Mouse (Mus musculus) stomach, embryonic 14.5 days (tissue): Measurements from ENCODE around the gene Fitm2. TPM values are rescaled to one million over a fixed set of nuclear protein-coding genes. Genes with fewer than 3 reads are reported as not detected.

Experiments used
- ATAC-seq: fragments of 200-750 bp; cut with Nextera tagmentation; 2 replicates; pipeline ENCODE4 v1.8.0; 2017; ENCODE audit warnings: low read depth, moderate TSS enrichment; ENCODE audit not compliant: insufficient number of reproducible peaks, insufficient read depth, low FRiP score
- H3K27ac ChIP-seq: fragments of 300-500 bp; sonication (generic); 2 replicates; pipeline ENCODE4 v1.5.1; 2014; ENCODE audit warnings: mild to moderate bottlenecking, low read length, moderate library complexity, mixed read lengths
- H3K27me3 ChIP-seq: fragments of 300-500 bp; sonication (generic); 2 replicates; pipeline ENCODE4 v1.6.1; 2014; ENCODE audit warnings: low read length, control low read depth, mixed read lengths; ENCODE audit not compliant: control insufficient read depth, insufficient read depth
- H3K36me3 ChIP-seq: fragments of 300-500 bp; sonication (generic); 2 replicates; pipeline ENCODE4 v1.6.1; 2014; ENCODE audit warnings: mild to moderate bottlenecking, control low read depth, low read length, moderate library complexity, mixed read lengths; ENCODE audit not compliant: control insufficient read depth, insufficient read depth
- H3K4me1 ChIP-seq: fragments of 300-500 bp; sonication (generic); 2 replicates; pipeline ENCODE4 v1.6.1; 2014; ENCODE audit warnings: low read length, control low read depth, mixed read lengths; ENCODE audit not compliant: control insufficient read depth, insufficient read depth
- H3K4me2 ChIP-seq: fragments of 300-500 bp; sonication (generic); replicated peaks from 2 replicates; pipeline ENCODE4 v1.6.1; 2014; ENCODE audit warnings: low read depth, low read length, control low read depth
- H3K4me3 ChIP-seq: fragments of 300-500 bp; sonication (generic); 2 replicates; pipeline ENCODE4 v1.5.1; 2014; ENCODE audit warnings: low read depth, low read length, control low read depth
- H3K9ac ChIP-seq: fragments of 300-500 bp; sonication (generic); replicated peaks from 2 replicates; pipeline ENCODE4 v1.6.1; 2014; ENCODE audit warnings: low read depth, mild to moderate bottlenecking, control low read depth, low read length, moderate library complexity, mixed read lengths
- H3K9me3 ChIP-seq: fragments of 300-500 bp; sonication (generic); 2 replicates; pipeline ENCODE4 v1.6.1; 2016; ENCODE audit warnings: low read depth, low read length, control low read depth; ENCODE audit not compliant: control insufficient read depth
- WGBS: fragments of 180-500 bp; shearing (Covaris S2); extraction: QIAGEN DNeasy Blood & Tissue Kit; methylation state at CpG from one replicate; pipeline ENCODE4 v1.1.7; 2014; 5-methylcytosine and 5-hydroxymethylcytosine counted together
- polyA plus RNA-seq: library from polyadenylated mRNA; unstranded; fragments of >200 nt; fragmentation: Nextera tagmentation; extraction: Ambion mirVana; gene quantifications from 2 replicates; pipeline ENCODE4 v1.2.1, GENCODE M21; 2014

The Fitm2 gene
- polyA plus RNA-seq, 1 experiment from 2014 or later: 8.5 TPM

GRCm38 (mm10) chr2:163469711-163470110, 2.7 kb downstream of the Fitm2 start:
- no peak for ATAC-seq

GRCm38 (mm10) chr2:163468866-163469265, 3.6 kb downstream of the Fitm2 start:
- Histone ChIP-seq H3K4me3 (no peak overlapping the region), H3K36me3 (peaks cover 12% of the 10 kb centered on the region; the same call in 1 of the 2 replicates), H3K9ac (no peak overlapping the region), H3K9me3 (no peaks in the 10 kb centered on the region), H3K4me1 (no peaks in the 10 kb centered on the region; the same call in 1 of the 2 replicates), H3K4me2 (no peak overlapping the region), H3K27me3 (no peaks in the 10 kb centered on the region), H3K27ac (no peak overlapping the region)
- ATAC-seq: no peak
- WGBS: 91% methylated on average over 6 of the region's 6 CpGs

More at GRCm38 (mm10) chr2:163469711-163470110, 2.7 kb downstream of the Fitm2 start:
- Histone ChIP-seq H3K27ac (no peak overlapping the region), H3K9me3 (no peaks in the 10 kb centered on the region), H3K4me1 (no peaks in the 10 kb centered on the region; the same call in 1 of the 2 replicates), H3K9ac (no peak overlapping the region), H3K4me2 (no peak overlapping the region), H3K4me3 (no peak overlapping the region), H3K36me3 (peaks cover 12% of the 10 kb centered on the region; the same call in 1 of the 2 replicates), H3K27me3 (no peaks in the 10 kb centered on the region)
- WGBS: 92% methylated on average over 15 of the region's 15 CpGs

- 91% methylated on average over 6 of the region's 6 CpGs for WGBS
Measured at GRCm38 (mm10) chr2:163467585-163467984, 4.8 kb downstream of the Fitm2 start.

GRCm38 (mm10) chr2:163466771-163467170, 5.7 kb downstream of the Fitm2 start:
- 51% methylated on average over 8 of the region's 8 CpGs for WGBS
- Histone ChIP-seq H3K4me2 (no peak overlapping the region), H3K27me3 (no peaks in the 10 kb centered on the region), H3K9ac (no peak overlapping the region), H3K4me3 (no peak overlapping the region), H3K4me1 (no peaks in the 10 kb centered on the region), H3K9me3 (no peaks in the 10 kb centered on the region), H3K36me3 (peaks cover 12% of the 10 kb centered on the region; the same call in 1 of the 2 replicates), H3K27ac (no peak overlapping the region)
- peak; percentile 68 for ATAC-seq

More at GRCm38 (mm10) chr2:163467585-163467984, 4.8 kb downstream of the Fitm2 start:
- Histone ChIP-seq H3K4me1 (no peaks in the 10 kb centered on the region), H3K36me3 (peaks cover 12% of the 10 kb centered on the region; the same call in 1 of the 2 replicates), H3K27me3 (no peaks in the 10 kb centered on the region), H3K4me2 (no peak overlapping the region), H3K9me3 (no peaks in the 10 kb centered on the region), H3K27ac (no peak overlapping the region), H3K9ac (no peak overlapping the region), H3K4me3 (no peak overlapping the region)
- no peak for ATAC-seq

- no peaks in the 10 kb centered on the region for H3K4me1 ChIP-seq
- H3K27me3 ChIP-seq: no peaks in the 10 kb centered on the region
- no peaks in the 10 kb centered on the region for H3K9me3 ChIP-seq
- no peak overlapping the region for H3K4me3 ChIP-seq
- no peak overlapping the region for H3K4me2 ChIP-seq
- no peak overlapping the region for H3K9ac ChIP-seq
- ATAC-seq: no peak
- H3K27ac ChIP-seq: no peak overlapping the region
- WGBS: 51% methylated on average over 6 of the region's 6 CpGs
- H3K36me3 ChIP-seq: peaks cover 12% of the 10 kb centered on the region; the same call in 1 of the 2 replicates
Measured at GRCm38 (mm10) chr2:163464562-163464961, 7.9 kb downstream of the Fitm2 start.

GRCm38 (mm10) chr2:163463998-163464397, 8.4 kb downstream of the Fitm2 start:
- H3K36me3 ChIP-seq: peaks cover 10% of the 10 kb centered on the region; the same call in 1 of the 2 replicates
- H3K4me3 ChIP-seq: no peak overlapping the region
- WGBS: 64% methylated on average over 4 of the region's 4 CpGs
- H3K9me3 ChIP-seq: no peaks in the 10 kb centered on the region
- H3K4me1 ChIP-seq: no peaks in the 10 kb centered on the region
- H3K9ac ChIP-seq: no peak overlapping the region
- no peaks in the 10 kb centered on the region for H3K27me3 ChIP-seq
- no peak overlapping the region for H3K4me2 ChIP-seq
- H3K27ac ChIP-seq: no peak overlapping the region
- no peak for ATAC-seq

- Histone ChIP-seq H3K4me2 (no peak overlapping the region), H3K36me3 (peaks cover 6% of the 10 kb centered on the region; the same call in 1 of the 2 replicates), H3K9ac (no peak overlapping the region), H3K27me3 (no peaks in the 10 kb centered on the region), H3K9me3 (no peaks in the 10 kb centered on the region), H3K4me1 (no peaks in the 10 kb centered on the region), H3K27ac (no peak overlapping the region), H3K4me3 (no peak overlapping the region)
- ATAC-seq: no peak
- WGBS: 46% methylated on average over 10 of the region's 10 CpGs
Measured at GRCm38 (mm10) chr2:163463251-163463769, 9.1 kb downstream of the Fitm2 start.

- Histone ChIP-seq H3K4me1 (no peaks in the 10 kb centered on the region), H3K4me2 (no peak overlapping the region), H3K27me3 (no peaks in the 10 kb centered on the region), H3K9me3 (no peaks in the 10 kb centered on the region), H3K4me3 (no peak overlapping the region), H3K27ac (no peak overlapping the region), H3K36me3 (peaks cover under 1% of the 10 kb centered on the region; the same call in 1 of the 2 replicates), H3K9ac (no peak overlapping the region)
- WGBS: 65% methylated on average over 11 of the region's 11 CpGs
- no peak for ATAC-seq
Measured at GRCm38 (mm10) chr2:163462801-163463200, 9.6 kb downstream of the Fitm2 start.

GRCm38 (mm10) chr2:163462386-163462785, 10.0 kb downstream of the Fitm2 start:
- no peak for ATAC-seq
- H3K9me3 ChIP-seq: no peaks in the 10 kb centered on the region
- no peaks in the 10 kb centered on the region for H3K4me1 ChIP-seq
- no peak overlapping the region for H3K4me3 ChIP-seq
- no peak overlapping the region for H3K4me2 ChIP-seq
- no peaks in the 10 kb centered on the region for H3K36me3 ChIP-seq
- 66% methylated on average over 5 of the region's 5 CpGs for WGBS
- H3K27ac ChIP-seq: no peak overlapping the region
- no peak overlapping the region for H3K9ac ChIP-seq
- H3K27me3 ChIP-seq: no peaks in the 10 kb centered on the region
